Mouse (Mus musculus) embryonic facial prominence, embryonic 10.5 days (tissue): ENCODE results near the gene Angptl8. TPM values are rescaled to one million over a fixed set of nuclear protein-coding genes. Genes with fewer than 3 reads are reported as not detected.

Experiments used
- DNase-seq: peaks from one replicate; pipeline ENCODE4 v3.0.0-alpha.2; 2017; ENCODE audit warnings: low spot score
- H3K27ac ChIP-seq: fragments of 300-500 bp; sonication (generic); replicated peaks from 2 replicates; pipeline ENCODE4 v1.5.1; 2016; ENCODE audit warnings: mild to moderate bottlenecking
- H3K27me3 ChIP-seq: fragments of 300-500 bp; sonication (generic); replicated peaks from 2 replicates; pipeline ENCODE4 v1.6.1; 2016; ENCODE audit warnings: low read depth, mild to moderate bottlenecking; ENCODE audit not compliant: poor library complexity, severe bottlenecking
- H3K36me3 ChIP-seq: fragments of 300-500 bp; sonication (generic); replicated peaks from 2 replicates; pipeline ENCODE4 v1.6.1; 2016; ENCODE audit warnings: mild to moderate bottlenecking, moderate library complexity
- H3K4me1 ChIP-seq: fragments of 300-500 bp; sonication (generic); 2 replicates; pipeline ENCODE4 v1.6.1; 2016
- H3K4me3 ChIP-seq: fragments of 300-500 bp; sonication (generic); 2 replicates; pipeline ENCODE4 v1.5.1; 2016; ENCODE audit warnings: mild to moderate bottlenecking, moderate library complexity
- H3K9me3 ChIP-seq: fragments of 300-500 bp; sonication (generic); 2 replicates; pipeline ENCODE4 v1.6.1; 2016; ENCODE audit warnings: mild to moderate bottlenecking
- WGBS: fragments of 180-500 bp; shearing (Covaris S2); methylation state at CpG from one replicate; pipeline ENCODE4 v1.1.7; 2016; 5-methylcytosine and 5-hydroxymethylcytosine counted together
- polyA plus RNA-seq: library from polyadenylated mRNA; unstranded; fragments of >200 nt; fragmentation: Nextera tagmentation; extraction: Ambion mirVana; gene quantifications from 2 replicates; pipeline ENCODE4 v1.2.1, GENCODE M21; 2016

The Angptl8 gene
- polyA plus RNA-seq, 1 experiment from 2014 or later = 0.52 TPM

DNA sequence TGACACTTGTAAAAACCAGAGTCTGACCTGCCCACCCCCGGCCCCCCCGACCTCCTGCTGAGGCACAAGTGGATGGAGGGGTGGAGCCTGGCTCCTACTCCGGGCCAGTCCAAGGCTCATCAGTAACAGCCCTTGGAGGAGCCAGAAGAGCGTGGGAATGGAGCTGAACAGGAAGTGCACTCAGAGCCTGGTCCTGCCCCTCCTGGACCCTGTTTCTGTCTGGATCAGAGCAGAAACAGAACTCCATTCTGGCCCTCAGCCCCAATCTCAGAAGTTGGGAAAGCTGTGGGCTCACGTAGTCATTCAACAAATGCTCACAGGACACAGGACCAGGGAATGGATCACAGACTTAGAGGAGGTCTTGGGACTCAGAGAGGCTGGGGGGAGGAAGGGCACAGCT is 7.1 kb downstream of the Angptl8 start:
- no peaks in the 10 kb centered on the region for H3K9me3 ChIP-seq
- peaks cover 44% of the 10 kb centered on the region for H3K4me1 ChIP-seq
- no peak for DNase-seq
- no peak overlapping the region for H3K4me3 ChIP-seq
- H3K36me3 ChIP-seq = peaks cover 91% of the 10 kb centered on the region
- WGBS = 61% methylated on average over 5 of the region's 5 CpGs
- H3K27ac ChIP-seq = peak overlapping the region; percentile 26; the same call in 1 of the 2 replicates
- H3K27me3 ChIP-seq = no peaks in the 10 kb centered on the region

DNA sequence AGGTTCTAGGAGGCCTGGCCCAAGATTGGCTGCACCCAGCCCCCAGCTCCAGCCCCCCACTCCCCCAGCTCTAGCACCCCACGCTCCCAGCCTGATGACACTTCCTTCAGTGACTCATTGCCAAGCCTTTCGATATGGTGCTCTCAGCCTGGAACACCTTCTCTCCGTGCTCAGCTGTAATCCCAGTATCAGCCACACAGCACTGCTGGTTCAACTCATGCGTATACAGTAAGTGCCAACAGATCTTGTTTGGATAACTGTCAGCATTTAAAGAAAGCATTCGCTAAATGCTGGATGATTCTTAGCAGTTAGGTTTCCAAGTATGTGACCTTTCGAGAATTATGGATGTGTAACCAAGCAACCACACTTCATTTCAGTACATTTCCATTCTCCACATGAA is 7.8 kb downstream of the Angptl8 start:
- H3K4me3 ChIP-seq = no peak overlapping the region
- no peak for DNase-seq
- no peaks in the 10 kb centered on the region for H3K27me3 ChIP-seq
- H3K9me3 ChIP-seq = no peaks in the 10 kb centered on the region
- WGBS = 90% methylated on average over 6 of the region's 6 CpGs
- peaks cover 84% of the 10 kb centered on the region for H3K36me3 ChIP-seq
- peak overlapping the region; percentile 26; the same call in 1 of the 2 replicates for H3K27ac ChIP-seq
- H3K4me1 ChIP-seq = peaks cover 51% of the 10 kb centered on the region

DNA sequence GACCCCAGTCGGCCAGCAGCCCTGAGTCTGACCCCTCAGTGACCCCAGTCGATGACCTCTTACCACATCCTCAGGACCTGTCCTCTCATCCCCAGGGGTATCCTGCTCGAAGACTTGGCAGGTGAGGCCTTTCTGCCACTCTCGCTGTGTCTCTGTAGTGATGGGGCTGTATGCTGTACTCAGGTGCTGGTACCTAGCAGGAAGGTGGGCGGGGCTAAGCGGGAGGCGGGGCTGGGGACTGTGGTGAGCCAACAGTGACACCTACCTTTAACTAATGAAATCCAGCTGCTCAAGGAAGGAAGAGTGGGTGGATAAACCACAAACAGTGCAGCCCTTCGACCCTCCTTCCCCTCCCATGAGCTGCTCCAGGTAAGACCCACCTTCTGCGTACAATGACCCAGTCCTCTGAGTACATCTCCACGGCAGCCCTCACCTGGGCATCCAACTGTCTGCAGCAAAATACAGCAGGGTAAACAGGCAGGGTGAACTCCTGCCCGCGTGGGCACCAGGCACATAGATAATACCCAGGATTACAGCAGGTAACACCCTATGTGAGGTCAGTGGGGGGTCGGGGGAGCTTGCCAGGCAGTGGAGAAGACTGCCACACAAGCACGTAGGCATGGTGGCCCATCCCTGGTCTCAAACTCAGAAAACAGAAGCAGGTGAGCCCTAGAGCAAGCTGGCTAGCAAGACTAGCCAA is 10.2 kb downstream of the Angptl8 start:
- H3K4me1 ChIP-seq = peaks cover 65% of the 10 kb centered on the region
- DNase-seq = no peak
- no peaks in the 10 kb centered on the region for H3K27me3 ChIP-seq
- 48% methylated on average over 14 of the region's 14 CpGs for WGBS
- no peaks in the 10 kb centered on the region for H3K9me3 ChIP-seq
- H3K36me3 ChIP-seq = peaks cover 61% of the 10 kb centered on the region
- no peak overlapping the region for H3K4me3 ChIP-seq
- H3K27ac ChIP-seq = peak overlapping the region; percentile 48

DNA sequence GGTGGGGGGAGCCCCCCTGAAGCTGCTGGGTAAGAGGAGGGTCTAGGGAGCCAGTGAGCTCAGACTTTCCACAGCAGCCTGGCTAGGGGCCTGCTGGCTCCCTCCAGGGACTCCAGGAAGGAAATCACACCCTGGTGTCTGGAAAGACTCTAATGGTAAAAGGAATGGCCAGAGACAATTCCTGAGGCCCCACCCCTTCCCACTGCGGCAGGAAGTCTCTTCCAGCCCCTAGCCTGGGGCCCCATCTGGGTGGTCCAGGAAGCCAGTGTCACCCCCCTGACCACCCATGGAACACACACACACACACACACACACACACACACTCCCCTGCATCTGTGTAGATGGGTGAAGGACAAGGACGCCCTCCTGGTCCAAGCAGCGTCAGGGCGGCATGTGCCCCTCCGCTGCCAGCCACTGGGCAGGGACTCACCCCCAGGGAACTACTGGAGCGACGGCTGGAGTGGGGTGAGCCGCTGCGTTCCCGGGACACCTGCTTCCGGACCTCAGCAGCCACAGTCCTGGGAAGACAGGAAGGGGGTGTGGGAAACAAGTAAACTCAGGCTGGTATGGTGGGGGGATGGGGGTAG is 11.5 kb downstream of the Angptl8 start:
- H3K27me3 ChIP-seq = no peaks in the 10 kb centered on the region
- WGBS = 9% methylated on average over 11 of the region's 11 CpGs
- no peaks in the 10 kb centered on the region for H3K9me3 ChIP-seq
- peak overlapping the region; percentile 50 for H3K4me3 ChIP-seq
- H3K36me3 ChIP-seq = peaks cover 48% of the 10 kb centered on the region
- peak; percentile 77 for DNase-seq
- H3K4me1 ChIP-seq = peaks cover 74% of the 10 kb centered on the region
- peak overlapping the region; percentile 85 for H3K27ac ChIP-seq

DNA sequence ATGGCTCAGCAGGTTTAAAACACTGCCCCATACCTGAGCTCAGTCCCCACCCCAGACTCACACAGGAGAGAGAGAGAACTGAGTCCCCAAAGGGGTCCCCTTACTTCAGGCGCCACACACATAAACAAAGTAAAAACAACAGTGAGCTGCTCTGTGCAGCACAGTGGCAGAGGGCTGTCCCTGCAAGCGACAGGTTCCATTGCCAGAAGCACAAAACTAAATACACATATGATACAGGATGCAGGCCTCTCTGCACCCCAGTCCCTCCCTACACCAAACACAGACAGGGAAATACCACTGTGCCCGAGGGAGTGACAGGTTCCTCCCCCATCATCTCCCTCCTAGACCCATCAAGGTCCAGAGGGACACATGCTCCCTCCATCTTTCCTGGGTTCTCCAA is 12.1 kb downstream of the Angptl8 start:
- no peaks in the 10 kb centered on the region for H3K9me3 ChIP-seq
- peaks cover 75% of the 10 kb centered on the region for H3K4me1 ChIP-seq
- H3K4me3 ChIP-seq = peak overlapping the region; percentile 50
- peak overlapping the region; percentile 85 for H3K27ac ChIP-seq
- DNase-seq = no peak
- peaks cover 42% of the 10 kb centered on the region for H3K36me3 ChIP-seq
- H3K27me3 ChIP-seq = no peaks in the 10 kb centered on the region
- 12% methylated on average over 3 of the region's 3 CpGs for WGBS

DNA sequence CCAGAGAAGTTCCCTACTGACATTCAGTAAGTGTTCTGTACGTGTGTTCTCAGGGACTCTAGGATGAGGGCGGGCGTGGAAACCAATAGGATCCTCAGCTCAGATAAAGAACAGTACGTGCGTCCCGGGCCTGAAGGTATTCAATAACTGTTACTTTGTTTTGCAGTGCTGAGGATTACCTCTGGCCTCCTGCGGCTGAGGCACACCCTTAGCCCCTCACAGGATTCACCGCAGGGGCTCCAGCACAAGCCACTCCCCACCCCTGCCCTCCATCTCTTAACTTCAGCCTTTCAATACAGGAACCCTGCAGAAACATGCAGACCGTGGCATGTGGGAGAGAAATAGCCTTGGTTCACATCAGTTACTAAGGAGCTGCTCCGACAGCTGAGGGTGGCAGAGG is 12.6 kb downstream of the Angptl8 start:
- DNase-seq = no peak
- H3K4me3 ChIP-seq = no peak overlapping the region
- 25% methylated on average over 10 of the region's 10 CpGs for WGBS
- no peaks in the 10 kb centered on the region for H3K27me3 ChIP-seq
- no peaks in the 10 kb centered on the region for H3K9me3 ChIP-seq
- peaks cover 76% of the 10 kb centered on the region for H3K4me1 ChIP-seq
- peak overlapping the region; percentile 85 for H3K27ac ChIP-seq
- H3K36me3 ChIP-seq = peaks cover 37% of the 10 kb centered on the region

DNA sequence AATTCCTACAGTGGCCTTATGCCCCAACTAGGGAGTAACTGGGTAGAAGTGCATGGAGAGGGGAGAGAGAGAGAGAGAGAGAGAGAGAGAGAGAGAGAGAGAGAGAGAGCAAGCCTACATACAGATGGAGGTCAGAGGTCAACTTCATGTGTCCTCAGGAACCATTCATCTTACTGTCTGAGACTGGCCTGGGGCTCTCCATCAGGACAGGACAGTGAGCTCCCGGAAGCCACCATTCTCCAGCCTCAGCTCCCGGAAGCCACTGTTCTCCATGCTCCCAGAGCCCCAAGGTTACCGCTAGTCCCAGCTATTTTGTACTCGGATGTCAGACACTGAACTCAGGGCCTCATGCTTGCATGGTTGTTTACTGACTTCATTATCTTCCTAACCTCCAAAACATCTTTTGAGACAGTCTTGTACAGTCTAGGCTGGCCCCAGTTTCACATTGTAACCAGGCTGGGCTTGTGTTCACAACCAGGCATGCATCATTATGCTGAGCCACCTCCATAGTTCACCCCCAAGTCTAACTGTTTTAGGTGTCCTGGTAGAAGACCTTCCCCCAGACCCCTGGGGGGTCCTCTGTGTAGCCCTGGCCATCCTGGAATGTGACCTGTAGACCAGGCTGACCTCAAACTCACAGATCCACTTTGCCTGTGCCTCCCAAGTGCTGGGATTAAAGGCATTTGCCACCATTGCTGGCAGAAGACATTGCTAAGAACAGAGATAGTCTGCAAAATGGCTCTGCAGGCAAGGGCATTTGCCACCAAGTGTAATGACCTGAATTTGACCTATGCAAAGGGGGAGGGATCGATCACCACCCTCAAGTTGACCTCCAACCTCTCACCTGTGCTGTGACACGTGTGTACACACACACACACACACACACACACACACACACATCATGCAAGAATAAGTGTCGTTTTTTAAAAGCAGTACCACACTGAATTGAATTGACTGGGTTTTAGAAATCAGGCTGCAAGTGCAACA is 14.7 kb downstream of the Angptl8 start:
- Histone ChIP-seq H3K4me3 (no peak overlapping the region), H3K4me1 (peaks cover 78% of the 10 kb centered on the region), H3K36me3 (peaks cover 18% of the 10 kb centered on the region), H3K27ac (no peak overlapping the region; the same call in 1 of the 2 replicates), H3K27me3 (no peaks in the 10 kb centered on the region), H3K9me3 (no peaks in the 10 kb centered on the region)
- DNase-seq = no peak
- 67% methylated on average over 7 of the region's 7 CpGs for WGBS

DNA sequence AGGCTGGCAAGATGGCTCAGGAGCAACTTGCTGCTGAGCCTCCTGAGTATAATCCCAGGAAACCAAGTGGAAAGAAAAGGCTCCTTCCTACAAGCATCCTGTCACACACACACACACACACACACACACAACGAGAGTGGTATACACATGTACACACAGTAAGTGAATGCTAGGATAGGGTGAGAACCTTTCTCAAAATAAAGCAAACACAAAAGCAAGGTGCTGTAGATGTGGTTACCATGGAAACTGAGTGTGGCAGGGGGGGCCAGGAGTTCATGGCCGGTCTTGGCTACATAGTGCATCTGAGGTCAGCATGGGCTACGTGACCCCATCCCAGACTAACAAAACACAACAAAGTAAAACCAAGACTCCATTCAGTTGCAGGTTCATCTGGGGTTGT is 15.8 kb downstream of the Angptl8 start:
- DNase-seq = no peak
- H3K27me3 ChIP-seq = no peaks in the 10 kb centered on the region
- peak overlapping the region; percentile 88; the same call in 1 of the 2 replicates for H3K4me3 ChIP-seq
- no peaks in the 10 kb centered on the region for H3K9me3 ChIP-seq
- 79% methylated on average over 3 of the region's 3 CpGs for WGBS
- H3K36me3 ChIP-seq = peaks cover 7% of the 10 kb centered on the region
- H3K4me1 ChIP-seq = peaks cover 67% of the 10 kb centered on the region
- H3K27ac ChIP-seq = peak overlapping the region; percentile 91; the same call in 1 of the 2 replicates

DNA sequence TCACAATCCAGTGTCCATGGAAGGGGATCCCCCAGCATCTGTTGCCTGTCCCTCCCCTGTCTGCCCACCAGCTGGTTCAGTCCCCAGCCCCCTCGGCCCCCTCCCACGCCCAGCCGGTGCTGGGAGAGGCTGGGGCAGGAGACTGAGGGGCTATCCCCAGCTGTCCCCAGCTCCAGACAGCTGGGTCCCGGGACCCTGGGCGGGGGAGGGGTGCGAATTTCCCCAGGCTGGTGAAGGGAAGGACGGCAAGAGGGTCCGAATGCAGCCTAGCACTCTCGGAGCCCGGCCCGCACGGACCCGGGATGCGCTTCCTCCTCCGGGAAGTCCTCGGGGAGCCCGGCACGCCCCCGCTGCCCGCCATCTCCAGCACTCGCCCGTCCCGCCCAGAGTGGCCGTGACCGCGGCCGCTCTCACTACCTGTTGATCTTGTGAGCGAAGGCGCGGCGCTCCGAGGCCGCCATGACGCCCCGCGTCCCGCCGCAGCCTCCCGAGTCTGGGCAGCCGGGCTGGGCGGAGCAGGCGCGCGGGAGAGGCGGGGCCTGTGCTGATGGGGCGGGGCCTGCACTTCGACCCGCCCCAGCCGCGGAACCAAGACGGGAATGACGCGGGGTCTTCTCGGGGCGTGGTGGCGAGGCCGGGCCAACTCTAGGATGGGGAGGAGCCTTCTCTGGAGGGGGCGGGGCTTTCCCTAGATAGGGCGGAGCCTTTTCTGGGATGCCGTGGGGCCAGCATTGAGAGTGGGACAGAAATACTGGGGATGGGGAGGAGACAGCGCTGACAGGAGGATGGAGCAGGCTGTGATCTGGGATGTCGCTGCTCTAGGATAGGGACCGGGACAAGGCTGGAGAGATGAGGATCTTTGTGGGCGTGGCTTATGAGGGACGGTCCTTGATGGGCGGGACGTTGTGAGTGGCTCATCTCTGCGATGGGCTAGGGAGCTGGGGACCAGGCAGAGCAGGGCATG is 17.1 kb downstream of the Angptl8 start, which contains the start of gene Dock6:
Gene Dock6 (minus strand): TSS at position 508 of the 964 bp plus-strand sequence.
- H3K27me3 ChIP-seq = no peaks in the 10 kb centered on the region
- DNase-seq = peak; percentile 95
- WGBS = under 1% methylated on average over 68 of the region's 68 CpGs
- no peaks in the 10 kb centered on the region for H3K9me3 ChIP-seq
- H3K27ac ChIP-seq = peak within 1 kb of the TSS; percentile 91
- H3K36me3 ChIP-seq = no peaks in the 10 kb centered on the region
- H3K4me3 ChIP-seq = peak within 1 kb of the TSS; percentile 88
- H3K4me1 ChIP-seq = peaks cover 56% of the 10 kb centered on the region

DNA sequence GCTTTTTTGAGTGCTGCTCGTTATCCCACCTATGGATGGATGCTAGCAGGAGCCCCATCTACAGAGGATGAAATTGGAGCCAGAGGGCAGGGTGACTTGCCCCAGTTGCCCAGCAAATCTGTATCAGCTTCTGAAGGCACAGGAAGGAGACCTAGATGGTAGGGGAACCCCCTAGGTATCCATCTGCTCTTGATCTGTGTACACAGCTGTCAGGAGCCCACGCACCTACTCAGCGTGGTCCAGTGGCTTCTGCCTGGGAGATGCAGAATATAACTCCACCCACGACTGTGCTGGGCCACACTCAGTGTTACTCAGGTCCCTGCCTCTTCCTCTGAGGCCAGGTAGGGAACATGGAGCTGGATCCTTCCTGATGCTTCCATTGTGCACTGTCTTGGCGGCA is 18.7 kb downstream of the Angptl8 start:
- 83% methylated on average over 5 of the region's 5 CpGs for WGBS

DNA sequence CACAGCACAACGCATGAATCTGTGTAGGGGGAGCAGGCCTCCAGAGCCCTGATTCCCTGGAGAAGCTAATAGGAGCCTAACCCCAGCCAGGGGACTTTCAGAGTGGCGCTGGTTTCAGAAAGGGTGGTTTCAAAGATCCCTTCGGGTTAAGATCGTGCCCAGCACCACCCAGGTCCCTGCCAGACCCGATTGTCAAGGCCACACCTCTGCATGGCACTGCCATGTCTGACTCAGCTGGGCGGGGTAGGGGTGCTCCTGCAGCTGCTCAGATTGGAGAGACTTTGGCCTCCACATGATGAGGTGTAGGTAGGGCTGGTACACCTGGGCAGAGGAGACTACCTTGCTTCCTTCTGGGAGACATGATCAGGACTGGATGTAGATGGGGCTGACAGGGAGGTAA is 19.6 kb downstream of the Angptl8 start:
- Histone ChIP-seq H3K27me3 (no peaks in the 10 kb centered on the region), H3K9me3 (no peaks in the 10 kb centered on the region), H3K4me1 (peaks cover 43% of the 10 kb centered on the region), H3K27ac (no peak overlapping the region), H3K4me3 (no peak overlapping the region), H3K36me3 (no peaks in the 10 kb centered on the region)
- no peak for DNase-seq
- WGBS = 90% methylated on average over 6 of the region's 6 CpGs

More for the DNA sequence above, 18.7 kb downstream of the Angptl8 start:
- Histone ChIP-seq H3K27me3 (no peaks in the 10 kb centered on the region), H3K27ac (0 out of 2 replicates have a peak overlapping the region, but pooled peaks have one; percentile 14), H3K4me3 (no peak overlapping the region), H3K36me3 (no peaks in the 10 kb centered on the region), H3K4me1 (peaks cover 48% of the 10 kb centered on the region), H3K9me3 (no peaks in the 10 kb centered on the region)
- DNase-seq = no peak
